ENCODE assay signal across 6 mouse cellular contexts in the genomic region with DNA sequence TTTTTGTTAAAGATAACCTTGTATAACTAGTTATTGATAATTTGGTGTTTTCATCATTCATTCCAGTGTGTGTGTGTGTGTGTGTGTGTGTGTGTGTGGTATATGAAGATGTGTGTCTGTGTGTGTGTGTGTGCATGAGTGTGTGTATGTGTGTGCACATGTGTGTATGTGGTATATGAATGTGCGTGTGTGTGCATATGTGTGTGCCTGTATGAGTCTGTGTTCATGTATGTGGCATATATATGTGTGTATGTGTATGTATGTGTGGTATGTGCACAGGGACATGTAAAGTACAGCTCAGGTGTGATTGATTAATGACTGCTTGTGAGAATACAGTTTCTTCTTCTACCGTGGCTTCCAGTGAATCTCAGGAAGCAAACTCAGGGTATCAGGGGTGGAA.
"Had no signal": no experiment of that assay in that cellular context is flagged by ENCODE, and none has a peak within 500 bp of the region (broad histone marks: within the 10 kb centered on the region; RNA-seq: fewer than 3 reads in every experiment).

No protein-coding gene starts in this region.

- H3K27ac ChIP-seq: liver, embryonic 13.5 days; midbrain, embryonic 12.5 days had no signal

- H3K9ac ChIP-seq: liver, embryonic 13.5 days; midbrain, embryonic 12.5 days had no signal

- H3K36me3 ChIP-seq: liver, embryonic 13.5 days; midbrain, embryonic 12.5 days had no signal

- H3K4me3 ChIP-seq: liver, embryonic 13.5 days; midbrain, embryonic 12.5 days had no signal

- H3K4me2 ChIP-seq: liver, embryonic 13.5 days; midbrain, embryonic 12.5 days had no signal

- H3K9me3 ChIP-seq: liver, embryonic 13.5 days; midbrain, embryonic 12.5 days had no signal

- DNase-seq: kidney, adult 18-20 months; liver, embryonic 13.5 days; lung, adult 2 months; thymus, adult 18-20 months; thymus, postnatal 36 days had no signal
